Mouse (Mus musculus) embryonic facial prominence, embryonic 15.5 days (tissue): ENCODE measurements at regions not wholly inside any gene's neighbourhood (a gene's known extent, or its start where the extent isn't known, plus 50 kb on each side); places are given as distances from the start of the nearest gene placed in this dataset.

Experiments used
- ATAC-seq: fragments of 200-750 bp; cut with Nextera tagmentation; 2 replicates; pipeline ENCODE4 v1.8.0; 2017; ENCODE audit warnings: low read depth, moderate TSS enrichment; ENCODE audit not compliant: insufficient number of reproducible peaks, low FRiP score, low TSS enrichment
- H3K27ac ChIP-seq: fragments of 300-500 bp; sonication (generic); replicated peaks from 2 replicates; pipeline ENCODE4 v1.5.1; 2015; ENCODE audit warnings: mild to moderate bottlenecking, inconsistent platforms
- H3K27me3 ChIP-seq: fragments of 300-500 bp; sonication (generic); 2 replicates; pipeline ENCODE4 v1.6.1; 2015; ENCODE audit warnings: inconsistent platforms
- H3K36me3 ChIP-seq: fragments of 300-500 bp; sonication (generic); 2 replicates; pipeline ENCODE4 v1.6.1; 2015; ENCODE audit warnings: mild to moderate bottlenecking, inconsistent platforms
- H3K4me1 ChIP-seq: fragments of 300-500 bp; sonication (generic); 2 replicates; pipeline ENCODE4 v1.6.1; 2015; ENCODE audit warnings: inconsistent platforms
- H3K4me2 ChIP-seq: fragments of 300-500 bp; sonication (generic); replicated peaks from 2 replicates; pipeline ENCODE4 v1.6.1; 2015; ENCODE audit warnings: mild to moderate bottlenecking, inconsistent platforms
- H3K4me3 ChIP-seq: fragments of 300-500 bp; sonication (generic); replicated peaks from 2 replicates; pipeline ENCODE4 v1.5.1; 2015; ENCODE audit warnings: mild to moderate bottlenecking, inconsistent platforms
- H3K9ac ChIP-seq: fragments of 300-500 bp; sonication (generic); 2 replicates; pipeline ENCODE4 v1.6.1; 2015; ENCODE audit warnings: inconsistent platforms
- H3K9me3 ChIP-seq: fragments of 300-500 bp; sonication (generic); replicated peaks from 2 replicates; pipeline ENCODE4 v1.6.1; 2016; ENCODE audit warnings: inconsistent platforms
- WGBS: fragments of 180-500 bp; shearing (Covaris S2); methylation state at CpG from one replicate; pipeline ENCODE4 v1.1.7; 2015; 5-methylcytosine and 5-hydroxymethylcytosine counted together

- no peak for ATAC-seq
- H3K27ac ChIP-seq = no peak overlapping the region
- 71% methylated on average over 9 of the region's 9 CpGs for WGBS
Observed at GRCm38 (mm10) chr8:107817796-107818195, 124.6 kb upstream of the Zfhx3 start.

GRCm38 (mm10) chr8:107820174-107820760 lies 122.2 kb upstream of the Zfhx3 start:
- H3K4me2 ChIP-seq = no peak overlapping the region
- H3K36me3 ChIP-seq = no peaks in the 10 kb centered on the region
- H3K4me1 ChIP-seq = peaks cover 22% of the 10 kb centered on the region
- no peak overlapping the region for H3K9ac ChIP-seq
- H3K27ac ChIP-seq = no peak overlapping the region
- WGBS = 12% methylated on average over 8 of the region's 8 CpGs
- ATAC-seq = no peak; the same call in 1 of the 2 replicates
- no peaks in the 10 kb centered on the region; the same call in 1 of the 2 replicates for H3K27me3 ChIP-seq
- no peaks in the 10 kb centered on the region for H3K9me3 ChIP-seq
- no peak overlapping the region for H3K4me3 ChIP-seq

More at GRCm38 (mm10) chr8:107817796-107818195, 124.6 kb upstream of the Zfhx3 start:
- peaks cover 18% of the 10 kb centered on the region for H3K4me1 ChIP-seq
- H3K9ac ChIP-seq = no peak overlapping the region
- no peaks in the 10 kb centered on the region for H3K9me3 ChIP-seq
- no peaks in the 10 kb centered on the region for H3K36me3 ChIP-seq
- H3K27me3 ChIP-seq = peaks cover 3% of the 10 kb centered on the region; the same call in 1 of the 2 replicates
- no peak overlapping the region for H3K4me3 ChIP-seq
- H3K4me2 ChIP-seq = no peak overlapping the region

- Histone ChIP-seq H3K27me3 (no peaks in the 10 kb centered on the region; the same call in 1 of the 2 replicates), H3K4me3 (no peak overlapping the region), H3K36me3 (no peaks in the 10 kb centered on the region), H3K9me3 (no peaks in the 10 kb centered on the region), H3K27ac (peak overlapping the region; percentile 12), H3K4me2 (no peak overlapping the region), H3K4me1 (peaks cover 22% of the 10 kb centered on the region), H3K9ac (no peak overlapping the region)
- ATAC-seq = 0 out of 2 replicates have a peak, but pooled peaks have one; percentile 39
- WGBS = 26% methylated on average over 6 of the region's 6 CpGs
Observed at GRCm38 (mm10) chr8:107821522-107821921, 120.9 kb upstream of the Zfhx3 start.

- no peaks in the 10 kb centered on the region for H3K36me3 ChIP-seq
- no peak for ATAC-seq
- H3K4me2 ChIP-seq = peak overlapping the region; percentile 48
- 31% methylated on average over 7 of the region's 7 CpGs for WGBS
- H3K9me3 ChIP-seq = no peaks in the 10 kb centered on the region
- H3K27ac ChIP-seq = no peak overlapping the region
- no peak overlapping the region for H3K9ac ChIP-seq
- peaks cover 28% of the 10 kb centered on the region for H3K4me1 ChIP-seq
- H3K27me3 ChIP-seq = no peaks in the 10 kb centered on the region
- no peak overlapping the region; the same call in 1 of the 2 replicates for H3K4me3 ChIP-seq
Observed at GRCm38 (mm10) chr8:107824096-107824495, 118.3 kb upstream of the Zfhx3 start.

GRCm38 (mm10) chr8:107824640-107825039 lies 117.8 kb upstream of the Zfhx3 start:
- peaks cover 28% of the 10 kb centered on the region for H3K4me1 ChIP-seq
- no peaks in the 10 kb centered on the region for H3K36me3 ChIP-seq
- H3K9me3 ChIP-seq = no peaks in the 10 kb centered on the region
- 5% methylated on average over 14 of the region's 14 CpGs for WGBS
- no peak overlapping the region for H3K9ac ChIP-seq
- no peaks in the 10 kb centered on the region for H3K27me3 ChIP-seq
- H3K27ac ChIP-seq = no peak overlapping the region
- ATAC-seq = no peak
- H3K4me3 ChIP-seq = peak overlapping the region; percentile 17; the same call in 1 of the 2 replicates
- peak overlapping the region; percentile 48 for H3K4me2 ChIP-seq

- no peak overlapping the region for H3K4me3 ChIP-seq
- H3K36me3 ChIP-seq = no peaks in the 10 kb centered on the region
- H3K4me2 ChIP-seq = peak overlapping the region; percentile 10; the same call in 1 of the 2 replicates
- H3K4me1 ChIP-seq = peaks cover 10% of the 10 kb centered on the region
- H3K27me3 ChIP-seq = no peaks in the 10 kb centered on the region
- H3K9me3 ChIP-seq = no peaks in the 10 kb centered on the region
- WGBS = 27% methylated on average over 17 of the region's 17 CpGs
- H3K27ac ChIP-seq = peak overlapping the region; percentile 22; the same call in 1 of the 2 replicates
- ATAC-seq = no peak
- no peak overlapping the region for H3K9ac ChIP-seq
Observed at GRCm38 (mm10) chr8:107827500-107828125, 114.8 kb upstream of the Zfhx3 start.

- 92% methylated on average over 5 of the region's 5 CpGs for WGBS
- H3K27ac ChIP-seq = no peak overlapping the region
- H3K36me3 ChIP-seq = no peaks in the 10 kb centered on the region
- peaks cover 10% of the 10 kb centered on the region for H3K4me1 ChIP-seq
- H3K4me2 ChIP-seq = no peak overlapping the region
- no peaks in the 10 kb centered on the region for H3K27me3 ChIP-seq
- no peak overlapping the region for H3K4me3 ChIP-seq
- H3K9me3 ChIP-seq = no peaks in the 10 kb centered on the region
- H3K9ac ChIP-seq = no peak overlapping the region
- ATAC-seq = no peak
Observed at GRCm38 (mm10) chr8:107828541-107828940, 113.9 kb upstream of the Zfhx3 start.

- 75% methylated on average over 10 of the region's 10 CpGs for WGBS
- no peak overlapping the region for H3K9ac ChIP-seq
- no peaks in the 10 kb centered on the region for H3K4me1 ChIP-seq
- no peak for ATAC-seq
- H3K4me3 ChIP-seq = no peak overlapping the region
- no peak overlapping the region for H3K4me2 ChIP-seq
- no peaks in the 10 kb centered on the region for H3K36me3 ChIP-seq
- H3K27me3 ChIP-seq = no peaks in the 10 kb centered on the region
- no peaks in the 10 kb centered on the region for H3K9me3 ChIP-seq
- H3K27ac ChIP-seq = no peak overlapping the region
Observed at GRCm38 (mm10) chr8:107833481-107833880, 109.0 kb upstream of the Zfhx3 start.

GRCm38 (mm10) chr8:107846141-107846540 lies 96.3 kb upstream of the Zfhx3 start:
- no peaks in the 10 kb centered on the region for H3K9me3 ChIP-seq
- H3K9ac ChIP-seq = no peak overlapping the region
- WGBS = 72% methylated on average over 3 of the region's 3 CpGs
- no peak overlapping the region for H3K27ac ChIP-seq
- ATAC-seq = no peak
- 0 out of 2 replicates have a peak, but pooled peaks cover 1% of the 10 kb centered on the region for H3K4me1 ChIP-seq
- H3K4me2 ChIP-seq = no peak overlapping the region
- no peak overlapping the region for H3K4me3 ChIP-seq
- H3K36me3 ChIP-seq = no peaks in the 10 kb centered on the region
- H3K27me3 ChIP-seq = no peaks in the 10 kb centered on the region

- Histone ChIP-seq H3K4me1 (peaks cover 17% of the 10 kb centered on the region), H3K4me2 (no peak overlapping the region), H3K27me3 (no peaks in the 10 kb centered on the region), H3K4me3 (no peak overlapping the region), H3K36me3 (no peaks in the 10 kb centered on the region), H3K9ac (no peak overlapping the region), H3K9me3 (no peaks in the 10 kb centered on the region), H3K27ac (no peak overlapping the region)
- ATAC-seq = no peak
- 47% methylated on average over 17 of the region's 17 CpGs for WGBS
Observed at GRCm38 (mm10) chr8:107851236-107852043, 91.0 kb upstream of the Zfhx3 start.

GRCm38 (mm10) chr8:107859770-107860169 lies 82.7 kb upstream of the Zfhx3 start:
- Histone ChIP-seq H3K4me1 (peaks cover 12% of the 10 kb centered on the region; the same call in 1 of the 2 replicates), H3K9ac (no peak overlapping the region), H3K36me3 (no peaks in the 10 kb centered on the region), H3K4me3 (no peak overlapping the region), H3K27ac (0 out of 2 replicates have a peak overlapping the region, but pooled peaks have one; percentile 28), H3K4me2 (no peak overlapping the region), H3K9me3 (no peaks in the 10 kb centered on the region), H3K27me3 (peaks cover 7% of the 10 kb centered on the region; the same call in 1 of the 2 replicates)
- ATAC-seq = no peak; the same call in 1 of the 2 replicates
- 62% methylated on average over 4 of the region's 4 CpGs for WGBS
